Mouse (Mus musculus) E14TG2a.4 (cell line): ENCODE measurements at regions not wholly inside any gene's neighbourhood (a gene's known extent, or its start where the extent isn't known, plus 50 kb on each side); places are given as distances from the start of the nearest gene placed in this dataset.

Experiments used
- H3K27me3 ChIP-seq: 2 replicates; pipeline ENCODE4 v1.6.1; 2014; ENCODE audit warnings: low read length, control low read depth; ENCODE audit not compliant: insufficient read depth
- H3K36me3 ChIP-seq: 2 replicates; pipeline ENCODE4 v1.6.1; 2014; ENCODE audit warnings: low read length, control low read depth; ENCODE audit not compliant: insufficient read depth
- H3K4me1 ChIP-seq: replicated peaks from 2 replicates; pipeline ENCODE4 v1.6.1; 2014; ENCODE audit warnings: low read depth, low read length, control low read depth
- H3K4me3 ChIP-seq: replicated peaks from 2 replicates; pipeline ENCODE4 v1.5.1; 2014; ENCODE audit warnings: mild to moderate bottlenecking, low read length
- H3K9me3 ChIP-seq: 2 replicates; pipeline ENCODE4 v1.6.1; 2014; ENCODE audit warnings: low read length, control low read depth
- CTCF ChIP-seq: conservative IDR thresholded peaks from 2 replicates; pipeline ENCODE4 v1.5.1; 2014; ENCODE audit warnings: low read length
- NANOG ChIP-seq: IDR thresholded peaks from 2 replicates; pipeline ENCODE4 v1.6.1; 2014; ENCODE audit warnings: borderline replicate concordance, low read length, mixed read lengths
- POU5F1 ChIP-seq: IDR thresholded peaks from 2 replicates; pipeline ENCODE4 v1.6.1; 2014; ENCODE audit warnings: low read length, borderline replicate concordance

GRCm38 (mm10) chr19:16050220-16051055 lies 65.6 kb upstream of the Cep78 start:
- Histone ChIP-seq H3K4me3 (no peak overlapping the region), H3K27me3 (no peaks in the 10 kb centered on the region), H3K9me3 (no peaks in the 10 kb centered on the region), H3K4me1 (peaks cover 16% of the 10 kb centered on the region), H3K36me3 (no peaks in the 10 kb centered on the region)
- TF ChIP-seq CTCF (no peak), POU5F1 (no peak), NANOG (no peak)

GRCm38 (mm10) chr19:16049646-16050045 lies 64.9 kb upstream of the Cep78 start:
- Histone ChIP-seq H3K4me3 (no peak overlapping the region), H3K27me3 (no peaks in the 10 kb centered on the region), H3K36me3 (no peaks in the 10 kb centered on the region), H3K4me1 (peaks cover 16% of the 10 kb centered on the region), H3K9me3 (no peaks in the 10 kb centered on the region)
- TF ChIP-seq CTCF (no peak), POU5F1 (no peak), NANOG (no peak)

DNA sequence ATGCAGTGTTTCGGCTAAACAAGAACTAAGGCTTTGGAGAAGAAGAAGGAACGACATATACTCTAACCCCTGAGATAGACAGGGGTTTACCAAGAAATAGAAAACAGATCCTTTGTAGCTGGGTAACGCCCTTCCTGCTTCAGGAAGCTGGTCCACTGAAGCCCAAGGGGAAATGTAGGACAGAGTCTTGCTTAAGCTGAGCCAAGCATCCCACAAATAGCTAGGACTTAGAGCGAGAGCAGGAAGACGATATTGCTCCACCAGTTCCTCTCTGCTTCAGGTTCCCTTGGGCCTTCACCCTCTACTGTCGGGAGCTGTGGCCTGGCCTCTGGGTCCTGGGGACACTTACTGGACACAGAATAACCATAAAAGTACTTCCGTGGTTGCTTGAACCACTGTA lies 62.2 kb upstream of the Cep78 start:
- Histone ChIP-seq H3K9me3 (no peaks in the 10 kb centered on the region), H3K4me1 (peaks cover 16% of the 10 kb centered on the region), H3K36me3 (no peaks in the 10 kb centered on the region), H3K4me3 (no peak overlapping the region), H3K27me3 (no peaks in the 10 kb centered on the region)
- TF ChIP-seq POU5F1: no peak
- no peak for TF ChIP-seq NANOG
- TF ChIP-seq CTCF: no peak

DNA sequence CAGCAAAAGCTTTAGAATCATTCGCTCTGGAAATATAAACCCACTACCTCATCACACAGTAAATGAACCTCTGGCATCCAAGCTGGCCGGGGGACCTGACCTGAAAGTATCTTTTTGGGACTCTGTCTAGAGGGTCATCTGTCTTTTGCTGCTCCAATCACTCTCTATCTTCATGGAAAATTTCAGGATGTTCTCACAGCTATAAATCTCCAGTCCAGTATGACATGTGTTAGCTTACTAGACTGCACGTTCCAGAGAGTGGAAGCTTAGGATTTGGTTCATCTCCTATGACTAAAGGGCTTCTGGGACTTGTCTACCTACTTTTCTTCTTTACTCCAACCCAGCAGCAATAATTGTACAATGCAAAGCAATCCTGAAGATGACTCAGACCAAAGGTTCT lies 60.5 kb upstream of the Cep78 start:
- Histone ChIP-seq H3K9me3 (no peaks in the 10 kb centered on the region), H3K4me1 (peaks cover 16% of the 10 kb centered on the region), H3K27me3 (no peaks in the 10 kb centered on the region), H3K4me3 (no peak overlapping the region), H3K36me3 (no peaks in the 10 kb centered on the region)
- no peak for TF ChIP-seq CTCF
- TF ChIP-seq POU5F1: no peak
- no peak for TF ChIP-seq NANOG

GRCm38 (mm10) chr19:16044169-16044568 lies 59.4 kb upstream of the Cep78 start:
- Histone ChIP-seq H3K27me3 (no peaks in the 10 kb centered on the region), H3K4me1 (peaks cover 12% of the 10 kb centered on the region), H3K36me3 (no peaks in the 10 kb centered on the region), H3K9me3 (no peaks in the 10 kb centered on the region), H3K4me3 (no peak overlapping the region)
- TF ChIP-seq CTCF: no peak
- TF ChIP-seq POU5F1: no peak
- no peak for TF ChIP-seq NANOG

DNA sequence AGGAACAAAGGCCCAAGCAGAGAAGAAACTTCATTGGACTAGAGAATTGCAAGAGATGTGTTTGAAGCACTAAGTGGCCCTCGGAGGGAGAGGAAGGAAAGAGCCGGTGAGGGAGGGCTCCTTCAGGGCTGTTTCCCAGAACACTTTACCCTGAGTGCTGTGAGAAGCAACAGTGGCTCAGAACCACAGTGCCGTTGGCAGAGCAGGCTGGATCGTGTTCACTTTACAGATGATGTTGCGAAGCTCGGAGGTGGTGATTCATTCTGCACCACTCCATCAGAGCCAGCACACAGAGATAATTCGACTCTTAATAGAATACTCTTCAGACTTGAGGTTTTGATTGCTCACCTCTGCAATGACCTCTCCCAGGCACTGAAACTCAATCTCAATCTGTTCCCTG lies 58.2 kb upstream of the Cep78 start:
- H3K36me3 ChIP-seq: no peaks in the 10 kb centered on the region
- H3K4me3 ChIP-seq: no peak overlapping the region
- no peak for TF ChIP-seq NANOG
- TF ChIP-seq POU5F1: no peak
- no peak for TF ChIP-seq CTCF
- no peaks in the 10 kb centered on the region for H3K9me3 ChIP-seq
- H3K27me3 ChIP-seq: no peaks in the 10 kb centered on the region
- H3K4me1 ChIP-seq: peaks cover 12% of the 10 kb centered on the region

DNA sequence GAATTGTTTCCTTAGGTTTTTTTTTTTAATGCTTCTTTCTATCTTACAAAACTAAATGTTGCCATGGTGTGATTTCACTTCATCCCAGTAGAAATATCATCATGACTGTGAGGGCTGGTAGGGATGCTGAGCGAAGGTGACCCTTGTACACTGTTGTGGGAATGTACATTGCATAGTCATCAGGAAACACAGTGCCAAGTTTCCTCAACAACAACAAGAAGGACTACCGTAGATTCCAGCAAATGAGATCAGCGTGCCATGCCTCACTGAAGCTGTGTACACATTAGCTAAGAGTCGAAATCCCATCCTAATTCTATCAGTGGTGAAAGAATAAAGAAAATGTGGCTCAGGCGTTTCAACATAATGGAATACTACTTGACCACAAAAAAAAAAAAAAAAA lies 57.1 kb upstream of the Cep78 start:
- Histone ChIP-seq H3K9me3 (no peaks in the 10 kb centered on the region), H3K4me1 (peaks cover 5% of the 10 kb centered on the region), H3K27me3 (no peaks in the 10 kb centered on the region), H3K36me3 (no peaks in the 10 kb centered on the region), H3K4me3 (no peak overlapping the region)
- TF ChIP-seq NANOG (no peak), POU5F1 (no peak), CTCF (no peak)

DNA sequence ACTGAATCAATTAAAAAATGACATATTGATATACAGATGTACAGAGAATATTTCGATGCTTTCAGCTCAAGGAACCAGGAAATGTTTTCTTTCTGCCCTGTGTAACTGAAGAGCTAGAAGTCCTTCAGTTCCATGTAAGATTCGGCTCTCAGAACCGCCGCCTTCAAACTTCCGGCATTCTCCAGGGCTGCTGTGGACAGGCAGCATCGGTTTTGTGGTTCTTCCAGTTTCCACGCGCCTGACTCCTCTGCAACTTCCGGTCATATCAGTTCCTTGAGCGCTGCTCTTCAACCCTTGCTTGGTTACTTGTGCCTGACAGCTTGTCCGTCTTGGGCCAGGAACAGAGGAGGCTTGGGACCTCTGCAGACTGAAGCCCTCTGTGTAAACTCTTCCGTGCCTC lies 53.0 kb upstream of the Cep78 start:
- H3K4me3 ChIP-seq: no peak overlapping the region
- no peaks in the 10 kb centered on the region for H3K9me3 ChIP-seq
- H3K4me1 ChIP-seq: no peaks in the 10 kb centered on the region
- no peak for TF ChIP-seq CTCF
- TF ChIP-seq NANOG: no peak
- no peak for TF ChIP-seq POU5F1
- no peaks in the 10 kb centered on the region for H3K27me3 ChIP-seq
- H3K36me3 ChIP-seq: no peaks in the 10 kb centered on the region
